Mouse (Mus musculus) thymus, adult 2 months (tissue): Measurements from ENCODE around the gene Zfp526.
"Not testable (repeated sequence)": the region's sequence is repeated elsewhere in the genome, so short reads cannot be mapped to it uniquely, and the experiment has no call there.

Source experiments
- CTCF ChIP-seq: fragments of 200-500 bp; IDR thresholded peaks from 2 replicates; pipeline ENCODE4 v1.5.1; 2012; ENCODE audit warnings: mild to moderate bottlenecking, control low read depth, low read length, moderate library complexity, borderline replicate concordance; ENCODE audit not compliant: control insufficient read depth, poor library complexity, insufficient read depth; ENCODE audit errors: extremely low read depth
- POLR2A ChIP-seq: fragments of 200-500 bp; IDR thresholded peaks from 2 replicates; pipeline ENCODE4 v1.6.1; 2012; ENCODE audit warnings: mild to moderate bottlenecking, low read length, control low read depth, moderate library complexity; ENCODE audit not compliant: control insufficient read depth, poor library complexity, insufficient read depth; ENCODE audit errors: extremely low read depth

DNA sequence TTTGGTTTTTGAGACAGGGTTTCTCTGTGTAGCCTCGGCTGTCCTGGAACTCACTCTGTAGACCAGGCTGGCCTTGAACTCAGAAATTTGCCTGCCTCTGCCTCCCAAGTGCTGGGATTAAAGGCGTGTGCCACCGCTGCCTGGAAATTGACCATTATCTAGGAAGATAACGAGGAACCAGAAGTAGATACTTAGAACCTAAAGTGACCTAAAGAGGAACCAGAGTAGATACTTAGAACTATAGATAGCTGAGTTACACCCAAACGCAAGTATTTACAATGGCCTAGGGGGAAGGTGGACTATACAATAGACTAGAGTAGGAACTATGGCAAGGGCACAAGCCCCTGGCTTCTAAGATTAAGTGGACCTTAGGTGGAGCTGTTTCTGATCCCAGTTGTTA, 44.5 kb downstream of the Zfp526 start:
- TF ChIP-seq CTCF, POLR2A: not testable (repeated sequence)
